Mouse (Mus musculus): ENCODE measurements around the gene Smug1.

DNA sequence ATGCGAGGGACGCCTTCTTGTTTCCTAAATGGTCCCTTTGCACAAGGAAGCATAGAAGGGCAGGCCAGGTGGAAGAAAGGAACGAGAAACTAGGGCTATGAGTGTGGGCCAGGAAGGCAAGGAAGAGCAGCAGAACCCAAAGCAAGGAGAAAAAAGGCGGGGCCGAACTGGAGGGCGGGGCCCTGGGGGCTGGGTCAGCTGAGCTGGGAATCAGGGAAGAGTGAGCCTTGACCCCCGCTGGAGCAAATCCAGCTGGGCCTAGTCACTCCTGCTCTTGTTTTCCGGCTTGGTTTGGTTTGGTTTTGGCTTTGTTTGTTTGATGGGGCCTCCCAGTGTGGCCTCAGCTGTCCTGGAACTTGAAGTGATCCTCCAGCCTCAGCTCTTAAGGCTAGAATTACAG lies 4.4 kb upstream of the Smug1 start:
- no peak for TF ChIP-seq CTCF (IDR thresholded peaks at IDR 0.05; ENCODE audit: control insufficient read depth, insufficient read depth, insufficient read length)
- no peak for TF ChIP-seq MAX (IDR thresholded peaks at IDR 0.05)
- TF ChIP-seq FOSL1 (IDR thresholded peaks at IDR 0.05; ENCODE audit: insufficient read depth, low read length, poor library complexity, severe bottlenecking): no peak

All from C2C12 (cell line).